Mouse (Mus musculus) limb, embryonic 14.5 days (tissue): Measurements from ENCODE around the gene Selenos. TPM values are rescaled to one million over a fixed set of nuclear protein-coding genes. Genes with fewer than 3 reads are reported as not detected.

ENCODE experiments used
- ATAC-seq: fragments of 200-750 bp; cut with Nextera tagmentation; 2 replicates; pipeline ENCODE4 v1.8.0; 2017; ENCODE audit warnings: low read depth, moderate number of reproducible peaks, moderate TSS enrichment; ENCODE audit not compliant: low FRiP score
- DNase-seq: peaks from one replicate; pipeline ENCODE4 v3.0.0-alpha.2; 2015; ENCODE audit warnings: low spot score
- H3K27ac ChIP-seq: fragments of 300-500 bp; sonication (generic); replicated peaks from 2 replicates; pipeline ENCODE4 v1.5.1; 2014; ENCODE audit warnings: low read depth, mild to moderate bottlenecking, low read length, moderate library complexity, mixed read lengths
- H3K27me3 ChIP-seq: fragments of 300-500 bp; sonication (generic); 2 replicates; pipeline ENCODE4 v1.6.1; 2014; ENCODE audit warnings: low read length, mixed read lengths; ENCODE audit not compliant: control insufficient read depth, insufficient read depth
- H3K36me3 ChIP-seq: fragments of 300-500 bp; sonication (generic); 2 replicates; pipeline ENCODE4 v1.6.1; 2014; ENCODE audit warnings: mild to moderate bottlenecking, low read length, moderate library complexity, mixed read lengths; ENCODE audit not compliant: control insufficient read depth, insufficient read depth
- H3K4me1 ChIP-seq: fragments of 300-500 bp; sonication (generic); 2 replicates; pipeline ENCODE4 v1.6.1; 2014; ENCODE audit warnings: antibody characterized with exemption, low read length, mixed read lengths; ENCODE audit not compliant: control insufficient read depth, insufficient read depth
- H3K4me2 ChIP-seq: fragments of 300-500 bp; sonication (generic); replicated peaks from 2 replicates; pipeline ENCODE4 v1.6.1; 2014; ENCODE audit warnings: low read depth, mild to moderate bottlenecking, low read length, moderate library complexity; ENCODE audit not compliant: severe bottlenecking
- H3K4me3 ChIP-seq: fragments of 300-500 bp; sonication (generic); replicated peaks from 2 replicates; pipeline ENCODE4 v1.5.1; 2014; ENCODE audit warnings: low read length
- H3K9ac ChIP-seq: fragments of 300-500 bp; sonication (generic); 2 replicates; pipeline ENCODE4 v1.6.1; 2014; ENCODE audit warnings: mild to moderate bottlenecking, low read depth, low read length, moderate library complexity; ENCODE audit not compliant: severe bottlenecking
- H3K9me3 ChIP-seq: fragments of 300-500 bp; sonication (generic); 2 replicates; pipeline ENCODE4 v1.6.1; 2016; ENCODE audit warnings: low read length; ENCODE audit not compliant: control insufficient read depth
- POLR2A ChIP-seq: fragments of 200-500 bp; IDR thresholded peaks from 2 replicates; pipeline ENCODE4 v1.8.0; 2012; ENCODE audit warnings: inconsistent platforms, mild to moderate bottlenecking, moderate library complexity, borderline replicate concordance; ENCODE audit not compliant: insufficient read depth, insufficient read length; ENCODE audit errors: extremely low read depth
- WGBS: fragments of 180-500 bp; shearing (Covaris S2); extraction: QIAGEN DNeasy Blood & Tissue Kit; methylation state at CpG from one replicate; pipeline ENCODE4 v1.1.7; 2014; 5-methylcytosine and 5-hydroxymethylcytosine counted together
- polyA plus RNA-seq, 2 experiments: library from polyadenylated mRNA; depleted of rRNA in 1 of 2; stranded (reverse) in 1 of 2; unstranded in 1 of 2; fragments of >200 nt; fragmentation: Nextera tagmentation in 1 of 2; extraction: Ambion mirVana in 1 of 2; gene quantifications; 2 replicates each; pipeline versions ENCODE4 v1.2.1 to v1.2.3; 2012 to 2014

The Selenos gene
- polyA plus RNA-seq, 2 experiments, result 113 to 139 TPM

GRCm38 (mm10) chr7:66101866-66102265 is 22.4 kb downstream of the Selenos start:
- H3K4me2 ChIP-seq, result no peak overlapping the region
- 7% methylated on average over 4 of the region's 4 CpGs for WGBS
- no peaks in the 10 kb centered on the region for H3K4me1 ChIP-seq
- H3K27me3 ChIP-seq, result no peaks in the 10 kb centered on the region
- ATAC-seq, result no peak
- no peaks in the 10 kb centered on the region for H3K9me3 ChIP-seq
- H3K27ac ChIP-seq, result no peak overlapping the region
- no peak overlapping the region for H3K4me3 ChIP-seq
- no peak for TF ChIP-seq POLR2A
- DNase-seq, result peak; percentile 77
- no peaks in the 10 kb centered on the region for H3K36me3 ChIP-seq
- no peak overlapping the region for H3K9ac ChIP-seq

GRCm38 (mm10) chr7:66104531-66104930 is 25.1 kb downstream of the Selenos start:
- 84% methylated on average over 5 of the region's 5 CpGs for WGBS
- ATAC-seq, result no peak
- no peaks in the 10 kb centered on the region for H3K27me3 ChIP-seq
- H3K27ac ChIP-seq, result no peak overlapping the region
- no peak for DNase-seq
- H3K4me1 ChIP-seq, result no peaks in the 10 kb centered on the region
- no peaks in the 10 kb centered on the region for H3K36me3 ChIP-seq
- H3K9me3 ChIP-seq, result no peaks in the 10 kb centered on the region
- H3K4me2 ChIP-seq, result no peak overlapping the region
- no peak overlapping the region for H3K9ac ChIP-seq
- TF ChIP-seq POLR2A, result no peak
- H3K4me3 ChIP-seq, result no peak overlapping the region

GRCm38 (mm10) chr7:66105771-66106170 is 26.3 kb downstream of the Selenos start:
- Histone ChIP-seq H3K4me2 (no peak overlapping the region), H3K4me3 (no peak overlapping the region), H3K27me3 (no peaks in the 10 kb centered on the region), H3K9ac (no peak overlapping the region), H3K9me3 (no peaks in the 10 kb centered on the region), H3K36me3 (no peaks in the 10 kb centered on the region), H3K4me1 (no peaks in the 10 kb centered on the region), H3K27ac (no peak overlapping the region)
- 53% methylated on average over 4 of the region's 4 CpGs for WGBS
- no peak for TF ChIP-seq POLR2A
- no peak for ATAC-seq
- DNase-seq, result no peak

- peaks cover 4% of the 10 kb centered on the region; the same call in 1 of the 2 replicates for H3K4me1 ChIP-seq
- no peak for ATAC-seq
- no peak for TF ChIP-seq POLR2A
- WGBS, result 48% methylated on average over 7 of the region's 7 CpGs
- H3K9me3 ChIP-seq, result no peaks in the 10 kb centered on the region
- H3K36me3 ChIP-seq, result no peaks in the 10 kb centered on the region
- H3K9ac ChIP-seq, result no peak overlapping the region
- peak; percentile 51 for DNase-seq
- no peak overlapping the region for H3K4me2 ChIP-seq
- H3K27me3 ChIP-seq, result no peaks in the 10 kb centered on the region
- peak overlapping the region; percentile 43; the same call in 1 of the 2 replicates for H3K27ac ChIP-seq
- no peak overlapping the region for H3K4me3 ChIP-seq
These were observed 27.2 kb downstream of the Selenos start for GRCm38 (mm10) chr7:66106581-66107056.

- WGBS, result 80% methylated on average over 11 of the region's 11 CpGs
- no peaks in the 10 kb centered on the region for H3K36me3 ChIP-seq
- DNase-seq (no peak), ATAC-seq (no peak)
- H3K4me2 ChIP-seq, result no peak overlapping the region
- peaks cover 4% of the 10 kb centered on the region; the same call in 1 of the 2 replicates for H3K4me1 ChIP-seq
- no peaks in the 10 kb centered on the region for H3K9me3 ChIP-seq
- no peak for TF ChIP-seq POLR2A
- no peaks in the 10 kb centered on the region for H3K27me3 ChIP-seq
- H3K9ac ChIP-seq, result no peak overlapping the region
- no peak overlapping the region for H3K27ac ChIP-seq
- no peak overlapping the region for H3K4me3 ChIP-seq
These were observed 27.8 kb downstream of the Selenos start for GRCm38 (mm10) chr7:66107206-66107605.

- Histone ChIP-seq H3K9me3 (no peaks in the 10 kb centered on the region), H3K36me3 (no peaks in the 10 kb centered on the region), H3K4me3 (no peak overlapping the region), H3K9ac (no peak overlapping the region), H3K4me1 (peaks cover 4% of the 10 kb centered on the region; the same call in 1 of the 2 replicates), H3K27ac (no peak overlapping the region), H3K4me2 (no peak overlapping the region), H3K27me3 (no peaks in the 10 kb centered on the region)
- no peak for TF ChIP-seq POLR2A
- ATAC-seq, result no peak
- DNase-seq, result no peak
- 13% methylated on average over 7 of the region's 7 CpGs for WGBS
These were observed 28.5 kb downstream of the Selenos start for GRCm38 (mm10) chr7:66107930-66108329.
